Mouse (Mus musculus): ENCODE measurements around the gene Fam102b. TPM values are rescaled to one million over a fixed set of nuclear protein-coding genes. Genes with fewer than 3 reads are reported as not detected.

Gene Fam102b
- total RNA-seq, 2 experiments from 2014 or later, result 55.8 to 57.1 TPM

DNA sequence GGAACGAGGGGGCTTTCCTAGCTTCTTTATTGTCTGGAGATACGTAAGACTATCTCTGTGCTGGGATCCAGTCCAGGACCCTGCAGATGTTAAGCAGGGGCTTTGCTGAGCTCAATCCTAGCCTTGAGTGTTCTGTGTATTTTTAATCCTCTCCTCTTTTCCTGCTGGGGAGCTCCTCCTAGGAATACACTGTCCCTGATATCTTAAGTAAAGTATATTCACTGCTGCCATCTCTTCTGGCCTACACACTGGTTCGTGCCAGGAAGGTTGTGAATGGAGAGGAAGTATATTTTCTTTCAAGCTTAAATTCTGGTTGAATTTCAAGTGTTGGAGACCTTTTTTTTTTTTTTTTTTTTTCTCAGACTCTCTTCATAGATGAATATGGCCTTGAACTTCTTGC is 64.1 kb downstream of the Fam102b start:
- DNase-seq (ENCODE audit: low spot score in 2 of 2), result no peak

DNA sequence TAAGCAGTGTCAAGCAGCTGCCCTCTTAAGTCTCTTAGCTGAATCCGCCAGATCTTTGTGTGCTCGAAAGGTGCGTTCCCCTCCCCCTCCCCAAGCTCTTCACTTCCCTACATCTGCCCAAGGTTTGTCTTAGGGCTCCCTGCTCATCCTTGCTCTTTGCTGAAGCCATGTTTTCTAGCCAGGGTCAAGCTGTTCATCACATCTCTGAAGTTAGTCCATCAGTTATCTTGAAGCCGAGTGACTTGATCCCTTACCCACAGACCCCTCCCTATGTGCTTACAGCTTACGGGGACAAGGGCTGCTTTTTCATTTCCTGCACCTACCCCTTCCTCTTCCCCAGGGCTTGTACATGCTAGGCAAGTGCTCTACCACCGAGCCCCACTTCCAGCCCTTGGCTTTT is 65.8 kb downstream of the Fam102b start:
- DNase-seq (ENCODE audit: low spot score in 2 of 2), result no peak

DNA sequence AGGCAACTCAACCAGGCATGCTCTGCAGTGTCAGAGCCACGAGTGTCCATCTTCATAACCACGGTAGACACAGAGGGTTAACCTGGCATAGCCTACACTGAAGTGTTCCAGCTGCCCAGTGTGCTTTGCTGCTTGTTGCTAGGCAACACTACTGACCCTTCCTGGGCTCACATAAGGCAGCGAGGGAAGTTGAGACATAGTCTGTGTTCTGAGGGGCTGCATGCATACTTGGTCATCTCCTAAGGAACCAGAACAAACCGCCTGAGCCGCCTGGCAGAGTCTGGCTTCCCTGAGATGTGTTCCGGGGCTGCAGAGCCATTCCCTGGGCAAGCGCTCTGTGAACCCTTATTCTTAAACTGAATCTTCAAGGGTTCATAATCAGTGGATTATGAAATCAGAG is 66.2 kb downstream of the Fam102b start:
- DNase-seq (ENCODE audit: low spot score in 2 of 2), result peak; percentile 25 to 41

DNA sequence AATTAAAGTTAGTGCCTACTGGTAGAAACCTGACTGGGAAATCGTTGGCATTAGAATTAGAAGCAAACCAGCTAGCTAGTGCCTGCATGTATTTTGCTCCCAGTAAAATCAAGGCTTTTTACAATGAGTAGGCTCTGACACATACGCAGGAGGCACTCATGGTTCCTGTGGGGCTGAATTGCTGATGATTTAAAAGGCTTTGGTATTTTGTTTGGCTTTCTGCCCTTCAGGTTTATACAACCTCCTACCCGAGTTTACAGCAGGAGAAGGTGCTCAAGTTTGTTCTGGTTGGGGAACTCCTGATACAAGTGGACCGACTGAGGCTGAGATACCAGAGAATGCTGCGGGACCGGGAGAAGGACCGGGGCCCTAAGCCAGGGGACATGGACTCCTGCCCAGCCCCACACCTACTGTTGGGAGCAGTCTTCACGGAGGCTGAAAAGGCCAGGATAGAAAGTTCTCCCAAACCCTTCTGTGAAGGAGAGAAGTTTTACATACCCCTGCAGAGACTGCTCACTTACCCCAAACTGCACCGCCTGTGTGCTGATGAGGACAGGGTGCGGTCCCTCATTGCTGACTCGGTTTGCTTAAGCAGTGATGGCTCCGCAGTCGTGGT is 67.6 kb downstream of the Fam102b start:
- no peak for DNase-seq (ENCODE audit: low spot score in 2 of 2)

DNA sequence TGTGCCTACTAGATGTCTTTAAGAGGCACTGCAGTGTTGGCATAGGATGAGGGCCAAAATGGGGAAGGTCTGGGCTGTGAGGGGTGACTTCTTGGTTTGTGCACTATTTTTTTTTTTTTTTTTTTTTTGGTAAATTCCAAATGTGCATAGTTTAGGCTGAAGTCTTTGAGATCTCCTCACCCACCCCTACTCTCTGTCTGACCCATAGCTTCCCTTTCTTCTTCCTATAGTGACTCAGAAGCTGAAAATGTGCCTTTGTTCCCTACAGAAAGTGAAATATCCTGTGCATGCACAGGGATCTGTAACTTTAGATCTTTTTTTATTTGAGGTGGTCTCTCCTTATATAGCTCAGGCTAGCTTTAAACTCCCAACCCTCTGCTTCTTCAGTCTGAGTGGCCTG is 69.4 kb downstream of the Fam102b start:
- DNase-seq (ENCODE audit: low spot score in 2 of 2), result no peak

DNA sequence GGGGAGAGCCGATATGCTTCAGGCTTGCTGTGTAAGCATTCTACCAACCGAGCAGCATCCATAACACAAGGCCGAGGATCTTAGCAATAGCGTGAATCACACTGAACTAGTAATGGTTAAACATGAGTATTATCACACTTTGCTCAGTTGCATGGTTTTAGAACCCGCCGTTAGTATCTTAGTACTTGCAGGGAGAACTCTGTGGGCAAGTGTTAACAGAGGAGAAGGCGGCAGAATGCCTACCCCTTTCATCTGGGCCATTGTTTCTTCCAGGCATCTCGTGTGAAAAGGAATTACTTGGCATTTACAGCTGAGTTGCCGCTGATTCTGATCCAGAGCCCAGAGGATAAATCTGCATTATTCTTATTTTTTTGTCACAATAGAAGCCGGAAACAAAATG is 86.4 kb downstream of the Fam102b start:
- no peak for DNase-seq (ENCODE audit: low spot score in 2 of 2)

DNA sequence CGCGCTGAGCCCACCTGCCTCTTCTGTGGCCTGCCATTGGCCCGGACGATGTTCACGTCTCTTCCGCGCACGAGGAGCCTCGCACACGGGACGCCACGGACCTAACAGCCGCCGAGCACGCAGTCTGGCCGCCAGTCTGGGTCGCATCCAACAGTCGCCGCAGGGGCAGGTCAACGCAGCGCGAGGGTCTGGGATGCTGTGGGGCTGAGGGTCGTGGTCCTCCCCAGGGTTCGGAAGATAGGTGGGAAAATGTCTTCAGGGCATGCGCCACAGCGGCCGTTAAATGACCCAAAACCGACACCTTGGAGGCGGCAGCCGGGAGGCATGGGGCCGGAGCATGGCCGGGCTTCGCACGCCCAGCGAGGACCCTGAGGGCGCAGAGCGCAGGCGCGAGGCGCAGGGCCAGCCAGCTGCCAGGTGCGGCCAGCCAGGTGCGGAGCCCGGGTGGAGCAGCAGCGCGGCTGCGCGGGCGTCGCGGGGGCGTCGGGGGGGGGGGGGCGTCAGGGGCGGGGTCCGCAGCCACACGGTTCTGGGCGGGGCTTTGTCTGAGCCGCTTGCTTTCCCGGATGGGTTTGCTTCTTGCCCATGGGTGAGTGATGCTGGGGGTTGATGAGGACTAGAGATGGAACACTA is 87.3 kb downstream of the Fam102b start, which contains the start of gene Gm9857:
Gene Gm9857 (minus strand): TSS at position 445 of the 633 bp plus-strand sequence.
- DNase-seq (ENCODE audit: low spot score in 2 of 2), result no peak

DNA sequence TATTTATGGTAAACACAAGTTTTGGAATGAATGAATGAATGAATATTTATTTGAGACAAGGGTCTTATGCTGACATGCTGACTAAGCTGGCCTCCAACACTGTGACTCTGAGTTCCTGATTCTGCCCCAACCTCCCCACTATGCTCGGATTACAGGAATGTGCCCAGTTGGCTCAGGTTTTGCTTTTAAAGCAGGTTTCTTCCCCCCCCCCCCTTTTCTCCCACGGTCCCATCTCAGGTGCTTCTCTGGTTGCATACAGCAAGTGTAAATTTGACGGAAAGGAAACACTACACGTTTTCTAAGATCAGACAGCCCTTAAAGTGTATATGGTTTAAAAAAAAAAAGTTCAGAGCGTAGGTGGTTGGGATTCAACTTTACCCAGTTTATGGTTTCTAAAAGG is 87.8 kb downstream of the Fam102b start, which contains the start of gene Henmt1:
Gene Henmt1 (plus strand): TSS at position 301 of the 400 bp plus-strand sequence.
- DNase-seq (ENCODE audit: low spot score in 2 of 2), result no peak

DNA sequence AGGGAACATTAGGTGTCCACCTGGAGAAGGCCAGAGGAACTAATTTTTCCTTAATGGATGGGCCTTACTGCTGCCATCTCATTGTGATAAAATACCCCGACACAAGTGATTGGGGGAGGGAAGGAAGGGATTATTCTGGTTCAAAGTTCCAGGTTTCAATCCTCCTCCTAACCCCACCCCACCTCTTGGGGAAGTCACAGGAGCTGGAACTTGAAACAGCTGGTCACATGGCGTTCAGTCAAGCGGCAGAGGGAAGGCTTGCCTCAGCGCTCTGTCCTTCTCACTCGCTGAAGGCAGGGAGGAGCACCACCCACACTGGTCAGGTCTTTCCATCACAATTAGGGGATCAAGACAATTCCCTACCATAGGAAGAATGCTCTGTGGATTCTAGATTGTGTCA is 88.7 kb downstream of the Fam102b start:
- DNase-seq (ENCODE audit: low spot score in 2 of 2), result no peak

DNA sequence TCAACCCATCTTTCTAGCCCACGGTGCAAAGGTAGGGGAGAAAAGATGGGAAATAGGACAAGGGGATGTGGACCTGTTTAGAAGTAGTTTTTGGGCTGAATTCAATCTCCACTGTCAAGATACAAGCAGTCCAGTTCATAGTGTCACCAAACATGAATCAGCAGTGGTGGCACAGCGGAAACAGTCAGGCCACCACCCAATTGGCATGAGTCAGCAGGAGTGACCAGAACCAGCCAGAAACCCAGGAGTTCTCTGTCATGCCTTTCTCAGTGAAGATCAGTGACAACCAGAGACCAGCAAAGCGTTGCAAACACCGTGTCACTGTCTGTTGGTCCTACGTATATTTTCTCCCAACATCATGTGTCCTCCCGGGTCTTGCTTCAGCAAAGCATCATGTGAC is 93.8 kb downstream of the Fam102b start:
- DNase-seq (ENCODE audit: low spot score in 2 of 2), result no peak

DNA sequence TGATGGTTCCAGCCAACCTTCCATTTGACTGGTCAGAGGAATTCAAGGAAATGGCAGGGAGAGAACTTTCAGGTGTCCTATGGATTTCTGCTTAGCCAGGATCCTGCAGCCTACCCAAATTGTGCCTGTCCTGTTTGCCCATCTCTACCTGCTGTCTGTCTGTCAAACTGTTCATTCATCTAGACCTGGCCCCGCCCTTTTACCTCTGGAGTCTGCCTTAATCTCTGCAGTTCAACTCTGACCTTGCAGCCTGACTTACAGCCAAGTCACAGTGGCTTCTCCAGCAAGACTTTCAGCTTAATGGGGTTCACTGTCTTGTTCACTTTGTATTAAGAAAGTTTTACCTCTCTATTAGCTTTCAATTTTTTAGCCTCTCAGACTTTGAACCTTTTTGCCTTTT is 101.1 kb downstream of the Fam102b start:
- DNase-seq (ENCODE audit: low spot score in 2 of 2), result no peak

DNA sequence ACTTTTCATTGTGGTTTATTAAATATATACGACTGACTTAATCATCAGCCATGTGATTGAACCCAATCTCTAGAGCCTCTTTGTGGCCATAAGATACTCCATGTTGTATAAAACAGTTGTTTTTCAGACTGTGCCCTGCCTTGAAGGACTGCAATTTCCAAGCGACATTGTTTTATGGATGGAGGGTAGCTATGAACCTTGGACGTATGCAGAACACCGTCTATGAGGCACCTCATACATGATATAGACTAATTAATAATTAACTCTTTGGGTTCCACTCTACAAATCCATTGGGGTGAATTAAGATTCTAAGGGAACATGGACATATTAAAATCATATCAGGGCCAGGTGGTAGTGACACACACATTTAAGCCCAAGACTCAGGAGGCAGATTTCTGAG is 101.7 kb downstream of the Fam102b start:
- DNase-seq (ENCODE audit: low spot score in 2 of 2), result no peak

DNA sequence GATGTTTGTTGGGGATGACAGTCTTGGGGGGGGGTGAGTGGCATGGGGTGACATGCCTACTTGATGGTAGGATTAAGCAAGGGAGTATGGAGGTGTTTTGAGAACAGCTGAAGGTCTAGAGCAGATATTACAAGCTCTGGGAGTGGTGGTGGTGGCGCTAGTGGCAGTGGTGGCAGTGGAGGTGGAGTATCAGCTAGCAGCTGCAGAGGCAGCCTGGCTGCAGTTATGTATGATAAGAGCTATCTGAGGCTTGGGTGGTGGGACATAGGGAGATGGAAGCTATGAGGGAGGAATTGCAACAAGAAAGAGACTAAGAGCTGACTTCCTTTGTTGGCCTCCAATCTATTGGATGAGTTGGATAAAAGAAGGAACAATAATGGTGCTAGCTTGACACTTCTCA is 105.6 kb downstream of the Fam102b start:
- DNase-seq (ENCODE audit: low spot score in 2 of 2), result no peak

Small RNAs within 50 kb of the gene (microRNA-seq; reads per million reads assigned to microRNA genes)
- gene Gm44384, result 0 reads per million in 2 experiments

Other genes starting within 250 kb of the Fam102b start
- 10 to 100 TPM; 17.9 to 22.6 TPM for gene Stxbp3, start 187.1 kb downstream of the Fam102b start, total RNA-seq (2021)
- under 1 TPM in 1 of 2 experiments, not detected in 1; 0.07 TPM for gene Fndc7, start 137.6 kb downstream of the Fam102b start, total RNA-seq (2021)
- gene Prpf38b, start 115.9 kb downstream of the Fam102b start, total RNA-seq (2021), result 10 to 100 TPM; 49.6 to 58.4 TPM
- 1 to 10 TPM; 1.8 to 2.7 TPM for gene Henmt1, start 87.7 kb downstream of the Fam102b start, total RNA-seq (2021)
- not detected for gene Gm9857, start 87.2 kb downstream of the Fam102b start, total RNA-seq (2021)
- not detected for gene Slc25a54, start 52.9 kb upstream of the Fam102b start, total RNA-seq (2021)
- gene Slc25a24, start 95.5 kb upstream of the Fam102b start, total RNA-seq (2021), result 1 to 10 TPM; 4.1 to 4.9 TPM

All from layer of hippocampus, postnatal 10 days (tissue).